Mouse (Mus musculus): ENCODE measurements around the gene Gm7971. TPM values are rescaled to one million over a fixed set of nuclear protein-coding genes. Genes with fewer than 3 reads are reported as not detected.
"Not testable (repeated sequence)": the region's sequence is repeated elsewhere in the genome, so short reads cannot be mapped to it uniquely, and the experiment has no call there.

Gene Gm7971
- total RNA-seq (2014; rRNA removed) (not detected in 2 replicates), polyA plus RNA-seq (2015; fragmentation: Nextera tagmentation; extraction: Ambion mirVana) (not detected in 2 replicates)

- H3K9me3 ChIP-seq (ENCODE audit: low read length); ATAC-seq; H3K36me3 ChIP-seq (ENCODE audit: insufficient read depth); DNase-seq; H3K27ac ChIP-seq (ENCODE audit: low read depth, low read length); H3K4me3 ChIP-seq (ENCODE audit: low read depth, low read length); H3K9ac ChIP-seq; H3K27me3 ChIP-seq (ENCODE audit: insufficient read depth, low read length); H3K4me1 ChIP-seq (ENCODE audit: insufficient read depth); H3K4me2 ChIP-seq (ENCODE audit: low read depth): not testable (repeated sequence)
- WGBS: no CpG with 5 or more reads among the region's 1 CpGs
Measured at GRCm38 (mm10) chr5:95594775-95595174, at the start of gene Gm7971. Gm7971 (minus strand) TSS chr5:95594875.

Other genes with a start within 250 kb of the Gm7971 start
- not detected in 2 replicates for gene D5Ertd577e, start 138.1 kb downstream of the Gm7971 start, total RNA-seq (2014; rRNA removed)
- gene D5Ertd577e, start 138.1 kb downstream of the Gm7971 start, polyA plus RNA-seq (2015; fragmentation: Nextera tagmentation; extraction: Ambion mirVana): not detected in 2 replicates
- gene Gm3286, start 84.1 kb downstream of the Gm7971 start, total RNA-seq (2014; rRNA removed): not detected in 2 replicates
- gene Gm3286, start 84.1 kb downstream of the Gm7971 start, polyA plus RNA-seq (2015; fragmentation: Nextera tagmentation; extraction: Ambion mirVana): not detected in 2 replicates
- gene Gm7978, start 141.3 kb upstream of the Gm7971 start, total RNA-seq (2014; rRNA removed): not detected in 2 replicates
- not detected in 2 replicates for gene Gm7978, start 141.3 kb upstream of the Gm7971 start, polyA plus RNA-seq (2015; fragmentation: Nextera tagmentation; extraction: Ambion mirVana)
- not detected in 2 replicates for gene Gm7982, start 147.1 kb upstream of the Gm7971 start, total RNA-seq (2014; rRNA removed)
- gene Gm7982, start 147.1 kb upstream of the Gm7971 start, polyA plus RNA-seq (2015; fragmentation: Nextera tagmentation; extraction: Ambion mirVana): not detected in 2 replicates
- not detected in 2 replicates for gene E330014E10Rik, start 181.1 kb upstream of the Gm7971 start, total RNA-seq (2014; rRNA removed)
- gene E330014E10Rik, start 181.1 kb upstream of the Gm7971 start, polyA plus RNA-seq (2015; fragmentation: Nextera tagmentation; extraction: Ambion mirVana): not detected in 2 replicates

Data from forebrain, postnatal 0 days (tissue).